Mouse (Mus musculus) liver, postnatal 0 days (tissue): ENCODE results near the gene Mboat2.

Experiments
- CTCF ChIP-seq: sonication (generic); IDR thresholded peaks from 2 replicates; pipeline ENCODE4 v1.5.1; 2016; ENCODE audit warnings: antibody characterized with exemption, low read depth
- EP300 ChIP-seq: IDR thresholded peaks from 2 replicates; pipeline ENCODE4 v1.6.1; 2016; ENCODE audit warnings: antibody characterized with exemption, low read depth, mild to moderate bottlenecking

GRCm38 (mm10) chr12:24971490-24972200 is 141.0 kb downstream of the Mboat2 start:
- TF ChIP-seq CTCF (no peak), EP300 (no peak)
